Mouse (Mus musculus) cerebellum, adult 9-11 months (tissue): ENCODE measurements around the gene Tent5a.

Experiments used
- DNase-seq: peaks from one replicate; pipeline ENCODE4 v3.0.0; 2022

Tent5a gene

GRCm38 (mm10) chr9:85312473-85312872, 14.7 kb downstream of the Tent5a start, which contains the start of gene Gm11114:
TSS of gene Gm11114 (plus strand) at chr9:85312773.
- no peak for DNase-seq

GRCm38 (mm10) chr9:85303378-85303777, 23.8 kb downstream of the Tent5a start:
- no peak for DNase-seq

GRCm38 (mm10) chr9:85302849-85303248, 24.3 kb downstream of the Tent5a start:
- DNase-seq, result no peak

- no peak for DNase-seq
Measured at GRCm38 (mm10) chr9:85274114-85274513, 53.0 kb downstream of the Tent5a start.
